Mouse (Mus musculus) kidney, adult 2 months (tissue): ENCODE measurements around the gene Wdr37. TPM values are rescaled to one million over a fixed set of nuclear protein-coding genes. Genes with fewer than 3 reads are reported as not detected.
"Not testable (repeated sequence)": the region's sequence is repeated elsewhere in the genome, so short reads cannot be mapped to it uniquely, and the experiment has no call there.

Experiments used
- DNase-seq: peaks from one replicate; pipeline ENCODE4 v3.0.0; 2021
- H3K27ac ChIP-seq: fragments of 200-500 bp; 2 replicates; pipeline ENCODE4 v1.5.1; 2012; ENCODE audit warnings: low read depth, low read length, control low read depth, inconsistent platforms; ENCODE audit not compliant: insufficient read depth
- H3K27me3 ChIP-seq: fragments of 200-500 bp; replicated peaks from 2 replicates; pipeline ENCODE4 v1.6.1; 2012; ENCODE audit warnings: mild to moderate bottlenecking, moderate library complexity, low read length, inconsistent platforms; ENCODE audit not compliant: control insufficient read depth, insufficient read depth
- H3K36me3 ChIP-seq: fragments of 200-500 bp; 2 replicates; pipeline ENCODE4 v1.6.1; 2012; ENCODE audit warnings: mild to moderate bottlenecking, moderate library complexity, low read length, inconsistent platforms; ENCODE audit not compliant: control insufficient read depth, insufficient read depth
- H3K4me1 ChIP-seq: fragments of 200-500 bp; 2 replicates; pipeline ENCODE4 v1.6.1; 2011; ENCODE audit warnings: low read length; ENCODE audit not compliant: control insufficient read depth, insufficient read depth
- H3K4me3 ChIP-seq: fragments of 200-500 bp; 2 replicates; pipeline ENCODE4 v1.5.1; 2011; ENCODE audit warnings: mild to moderate bottlenecking, low read depth, low read length, control low read depth; ENCODE audit not compliant: insufficient read depth
- CTCF ChIP-seq: fragments of 200-500 bp; conservative IDR thresholded peaks from 2 replicates; pipeline ENCODE4 v1.5.1; 2011; ENCODE audit warnings: low read depth, mild to moderate bottlenecking, control low read depth, low read length, moderate library complexity, mixed read lengths; ENCODE audit not compliant: insufficient read depth, insufficient read length
- POLR2A ChIP-seq: fragments of 200-500 bp; IDR thresholded peaks from one replicate; pipeline ENCODE4 v1.6.1; 2011; ENCODE audit warnings: low read depth, low read length, control low read depth
- WGBS: fragments of 180-500 bp; shearing (Covaris S2); methylation state at CpG from one replicate; pipeline ENCODE4 v1.1.7; 2018; 5-methylcytosine and 5-hydroxymethylcytosine counted together
- polyA plus RNA-seq: library from polyadenylated mRNA; depleted of rRNA; stranded (reverse); fragments of >200 nt; gene quantifications from 2 replicates; pipeline ENCODE4 v1.2.3, GENCODE M21; 2012; rRNA removed

The Wdr37 gene
- polyA plus RNA-seq, result 9.9 and 11.4 TPM in 2 replicates

GRCm38 (mm10) chr13:8871314-8871962 is at the start of gene Wdr37:
Gene Wdr37, minus strand, starts transcription at chr13:8871909.
- no peaks in the 10 kb centered on the region for H3K4me1 ChIP-seq
- H3K27me3 ChIP-seq, result no peaks in the 10 kb centered on the region
- TF ChIP-seq CTCF (no peak), POLR2A (no peak)
- peak; percentile 58 for DNase-seq
- no peaks in the 10 kb centered on the region for H3K36me3 ChIP-seq
- H3K4me3 ChIP-seq, result peak within 1 kb of the TSS; percentile 98
- under 1% methylated on average over 18 of the region's 18 CpGs for WGBS
- H3K27ac ChIP-seq, result peak within 1 kb of the TSS; percentile 93

GRCm38 (mm10) chr13:8913890-8914289 is 42.2 kb upstream of the Wdr37 start:
- peak; percentile 54 for DNase-seq
- not testable (repeated sequence) for H3K4me3 ChIP-seq, H3K36me3 ChIP-seq, H3K4me1 ChIP-seq, H3K27me3 ChIP-seq, H3K27ac ChIP-seq
- WGBS, result 80% methylated on average over 8 of the region's 8 CpGs

GRCm38 (mm10) chr13:8905986-8906385 is 34.3 kb upstream of the Wdr37 start:
- not testable (repeated sequence) for H3K27ac ChIP-seq, H3K4me1 ChIP-seq, H3K4me3 ChIP-seq, H3K27me3 ChIP-seq, H3K36me3 ChIP-seq
- 58% methylated on average over 2 of the region's 2 CpGs for WGBS
- DNase-seq, result peak; percentile 54

GRCm38 (mm10) chr13:8888603-8889002 is 16.9 kb upstream of the Wdr37 start:
- TF ChIP-seq CTCF (no peak), POLR2A (no peak)
- Histone ChIP-seq H3K4me3 (no peak overlapping the region), H3K27me3 (no peaks in the 10 kb centered on the region), H3K4me1 (no peaks in the 10 kb centered on the region; the same call in 1 of the 2 replicates), H3K36me3 (no peaks in the 10 kb centered on the region; the same call in 1 of the 2 replicates), H3K27ac (no peak overlapping the region)
- 100% methylated on average over 1 of the region's 1 CpGs for WGBS
- DNase-seq, result peak; percentile 53

- H3K27me3 ChIP-seq, result no peaks in the 10 kb centered on the region
- no peak for DNase-seq
- H3K27ac ChIP-seq, result peak overlapping the region; percentile 1; the same call in 1 of the 2 replicates
- WGBS, result 2% methylated on average over 9 of the region's 9 CpGs
- H3K4me3 ChIP-seq, result peak overlapping the region; percentile 86
- H3K4me1 ChIP-seq, result no peaks in the 10 kb centered on the region; the same call in 1 of the 2 replicates
- no peaks in the 10 kb centered on the region; the same call in 1 of the 2 replicates for H3K36me3 ChIP-seq
- TF ChIP-seq CTCF (no peak), POLR2A (no peak)
These were observed 14.5 kb upstream of the Wdr37 start for GRCm38 (mm10) chr13:8886185-8886560.

- peak; percentile 98 for DNase-seq
- no peaks in the 10 kb centered on the region for H3K27me3 ChIP-seq
- under 1% methylated on average over 46 of the region's 46 CpGs for WGBS
- H3K36me3 ChIP-seq, result no peaks in the 10 kb centered on the region; the same call in 1 of the 2 replicates
- H3K4me3 ChIP-seq, result peak within 1 kb of the TSS; percentile 86
- peak within 1 kb of the TSS; percentile 94 for H3K27ac ChIP-seq
- TF ChIP-seq CTCF (no peak), POLR2A (peak; percentile 71)
- no peaks in the 10 kb centered on the region; the same call in 1 of the 2 replicates for H3K4me1 ChIP-seq
These were observed 13.9 kb upstream of the Wdr37 start, which contains the start of gene Idi1 for GRCm38 (mm10) chr13:8885445-8886184. Gene Idi1, plus strand, starts transcription at chr13:8885501.

- 80% methylated on average over 5 of the region's 5 CpGs for WGBS
- not testable (repeated sequence) for H3K4me3 ChIP-seq, H3K27me3 ChIP-seq, H3K27ac ChIP-seq, H3K36me3 ChIP-seq, H3K4me1 ChIP-seq, DNase-seq
These were observed 12.2 kb upstream of the Wdr37 start for GRCm38 (mm10) chr13:8883870-8884269.

- WGBS, result 77% methylated on average over 3 of the region's 3 CpGs
- Histone ChIP-seq H3K27ac (no peak overlapping the region), H3K4me3 (no peak overlapping the region), H3K27me3 (no peaks in the 10 kb centered on the region), H3K36me3 (no peaks in the 10 kb centered on the region), H3K4me1 (no peaks in the 10 kb centered on the region; the same call in 1 of the 2 replicates)
- TF ChIP-seq POLR2A (no peak), CTCF (no peak)
- no peak for DNase-seq
These were observed 9.9 kb upstream of the Wdr37 start for GRCm38 (mm10) chr13:8881611-8882010.
